Mouse (Mus musculus) liver, embryonic 15.5 days (tissue): ENCODE measurements around the gene Rpl22. TPM values are rescaled to one million over a fixed set of nuclear protein-coding genes. Genes with fewer than 3 reads are reported as not detected.

ENCODE experiments used
- ATAC-seq: fragments of 200-750 bp; cut with Nextera tagmentation; 2 replicates; pipeline ENCODE4 v1.8.0; 2017; ENCODE audit warnings: moderate number of reproducible peaks, mild to moderate bottlenecking, moderate library complexity; ENCODE audit not compliant: insufficient read depth
- H3K27ac ChIP-seq: fragments of 300-500 bp; sonication (generic); replicated peaks from 2 replicates; pipeline ENCODE4 v1.5.1; 2015; ENCODE audit warnings: mild to moderate bottlenecking, inconsistent platforms
- H3K27me3 ChIP-seq: fragments of 300-500 bp; sonication (generic); 2 replicates; pipeline ENCODE4 v1.6.1; 2015; ENCODE audit warnings: mild to moderate bottlenecking, inconsistent platforms
- H3K36me3 ChIP-seq: fragments of 300-500 bp; sonication (generic); replicated peaks from 2 replicates; pipeline ENCODE4 v1.6.1; 2015; ENCODE audit warnings: moderate library complexity, mild to moderate bottlenecking, inconsistent platforms
- H3K4me1 ChIP-seq: fragments of 300-500 bp; sonication (generic); replicated peaks from 2 replicates; pipeline ENCODE4 v1.6.1; 2015; ENCODE audit warnings: inconsistent platforms
- H3K4me2 ChIP-seq: fragments of 300-500 bp; sonication (generic); 2 replicates; pipeline ENCODE4 v1.6.1; 2015; ENCODE audit warnings: moderate library complexity, mild to moderate bottlenecking, inconsistent platforms
- H3K4me3 ChIP-seq: fragments of 300-500 bp; sonication (generic); replicated peaks from 2 replicates; pipeline ENCODE4 v1.5.1; 2015; ENCODE audit warnings: mild to moderate bottlenecking, inconsistent platforms
- H3K9ac ChIP-seq: fragments of 300-500 bp; sonication (generic); 2 replicates; pipeline ENCODE4 v1.6.1; 2015; ENCODE audit warnings: moderate library complexity, mild to moderate bottlenecking, inconsistent platforms
- H3K9me3 ChIP-seq: fragments of 300-500 bp; sonication (generic); replicated peaks from 2 replicates; pipeline ENCODE4 v1.6.1; 2016; ENCODE audit warnings: inconsistent platforms
- WGBS: fragments of 180-500 bp; shearing (Covaris S2); methylation state at CpG from one replicate; pipeline ENCODE4 v1.1.7; 2015; ENCODE audit warnings: mixed read lengths; ENCODE audit not compliant: insufficient replicate concordance; 5-methylcytosine and 5-hydroxymethylcytosine counted together
- polyA plus RNA-seq: library from polyadenylated mRNA; unstranded; fragments of >200 nt; fragmentation: Nextera tagmentation; extraction: Ambion mirVana; gene quantifications from 2 replicates; pipeline ENCODE4 v1.2.1, GENCODE M21; 2015

Rpl22 gene
- polyA plus RNA-seq, 1 experiment from 2014 or later: 201 TPM

DNA sequence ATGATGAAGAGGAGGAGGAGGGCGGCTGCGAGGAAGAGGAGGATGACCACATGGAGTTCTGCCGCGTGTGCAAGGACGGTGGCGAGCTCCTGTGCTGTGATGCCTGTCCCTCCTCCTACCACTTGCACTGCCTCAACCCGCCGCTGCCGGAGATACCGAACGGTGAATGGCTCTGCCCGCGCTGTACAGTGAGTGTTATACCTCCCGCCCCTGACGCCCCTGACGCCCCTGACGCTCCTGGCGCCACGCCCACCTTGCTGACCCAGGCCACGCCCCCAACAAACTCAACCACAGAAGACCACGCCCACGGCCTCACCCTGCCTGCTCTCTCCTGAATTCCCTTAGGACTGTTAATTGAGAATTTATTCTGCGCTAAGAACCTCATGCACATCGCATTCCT, 35.3 kb downstream of the Rpl22 start:
- H3K27ac ChIP-seq: no peak overlapping the region
- no peaks in the 10 kb centered on the region for H3K36me3 ChIP-seq
- no peak for ATAC-seq
- no peaks in the 10 kb centered on the region for H3K9me3 ChIP-seq
- H3K27me3 ChIP-seq: peaks cover 22% of the 10 kb centered on the region
- H3K4me3 ChIP-seq: no peak overlapping the region
- 3% methylated on average over 24 of the region's 24 CpGs for WGBS
- H3K4me2 ChIP-seq: peak overlapping the region; percentile 50
- no peak overlapping the region for H3K9ac ChIP-seq
- peaks cover 9% of the 10 kb centered on the region; the same call in 1 of the 2 replicates for H3K4me1 ChIP-seq

- H3K4me1 ChIP-seq: peaks cover 9% of the 10 kb centered on the region; the same call in 1 of the 2 replicates
- H3K36me3 ChIP-seq: no peaks in the 10 kb centered on the region
- H3K4me3 ChIP-seq: no peak overlapping the region
- peaks cover 22% of the 10 kb centered on the region for H3K27me3 ChIP-seq
- 13% methylated on average over 9 of the region's 9 CpGs for WGBS
- no peak overlapping the region for H3K9ac ChIP-seq
- no peaks in the 10 kb centered on the region for H3K9me3 ChIP-seq
- ATAC-seq: no peak
- no peak overlapping the region for H3K27ac ChIP-seq
- H3K4me2 ChIP-seq: no peak overlapping the region
These were observed 36.6 kb downstream of the Rpl22 start for GRCm38 (mm10) chr4:152362180-152362579.

- Histone ChIP-seq H3K4me2 (no peak overlapping the region), H3K27me3 (peaks cover 11% of the 10 kb centered on the region), H3K4me1 (peaks cover 9% of the 10 kb centered on the region; the same call in 1 of the 2 replicates), H3K36me3 (no peaks in the 10 kb centered on the region), H3K9me3 (no peaks in the 10 kb centered on the region), H3K9ac (no peak overlapping the region), H3K27ac (no peak overlapping the region), H3K4me3 (no peak overlapping the region)
- ATAC-seq: no peak
- 59% methylated on average over 7 of the region's 7 CpGs for WGBS
These were observed 39.7 kb downstream of the Rpl22 start for GRCm38 (mm10) chr4:152365228-152365627.

DNA sequence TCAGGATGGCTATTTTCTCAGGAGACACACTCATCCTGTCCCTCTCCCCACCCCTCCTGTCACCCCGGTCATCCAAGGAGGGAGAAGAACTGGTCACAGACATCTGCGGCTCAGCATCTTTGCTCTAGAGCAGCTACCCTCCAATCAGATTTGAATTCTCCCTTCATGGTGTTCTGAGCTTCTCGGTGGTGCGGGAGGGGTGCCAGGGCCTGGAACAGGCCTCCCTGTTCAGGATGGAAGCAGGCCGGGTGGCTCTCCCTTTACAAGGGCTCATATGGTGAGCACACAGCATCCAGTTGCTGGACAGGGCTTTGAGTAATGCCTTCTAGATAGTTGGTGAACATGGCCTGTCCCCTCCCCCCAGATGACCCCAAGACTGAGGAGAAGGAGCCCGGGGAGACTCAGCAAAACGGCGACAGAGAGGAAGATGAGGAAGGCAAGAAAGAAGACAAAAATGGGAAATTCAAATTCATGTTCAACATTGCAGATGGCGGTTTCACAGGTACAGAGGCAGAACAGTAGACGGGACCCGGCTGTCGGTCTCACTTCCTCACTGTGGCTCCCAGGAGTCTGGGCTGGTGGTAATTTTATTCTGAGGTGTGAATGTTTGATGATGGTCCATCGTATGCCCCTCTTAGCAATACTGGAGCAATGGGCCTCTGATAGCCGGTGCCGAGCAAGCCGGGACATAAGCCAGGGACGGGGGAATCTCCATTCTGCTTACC, 57.1 kb downstream of the Rpl22 start:
- Histone ChIP-seq H3K27ac (no peak overlapping the region), H3K4me1 (no peaks in the 10 kb centered on the region), H3K4me2 (no peak overlapping the region), H3K27me3 (no peaks in the 10 kb centered on the region), H3K9me3 (no peaks in the 10 kb centered on the region), H3K4me3 (no peak overlapping the region), H3K36me3 (no peaks in the 10 kb centered on the region), H3K9ac (no peak overlapping the region)
- ATAC-seq: no peak
- WGBS: 70% methylated on average over 17 of the region's 17 CpGs

Other genes with a start within 250 kb of the Rpl22 start
- 0.37 and 0.50 TPM in 2 replicates for gene Tnfrsf25, start 209.8 kb upstream of the Rpl22 start, polyA plus RNA-seq
- 1.5 and 2.0 TPM in 2 replicates for gene Espn, start 173.4 kb upstream of the Rpl22 start, polyA plus RNA-seq
- gene Hes2, start 166.9 kb upstream of the Rpl22 start, polyA plus RNA-seq: 0.14 TPM in 1 of 2 replicates, not detected in the other
- gene Acot7, start 147.6 kb upstream of the Rpl22 start, polyA plus RNA-seq: 14.0 and 14.2 TPM in 2 replicates
- 0.76 and 1.2 TPM in 2 replicates for gene Gpr153, start 51.5 kb upstream of the Rpl22 start, polyA plus RNA-seq
- not detected in 2 replicates for gene Hes3, start 34.1 kb upstream of the Rpl22 start, polyA plus RNA-seq
- gene Icmt, start 28.5 kb upstream of the Rpl22 start, polyA plus RNA-seq: 7.6 TPM in 2 replicates
- gene Rnf207, start 6.7 kb upstream of the Rpl22 start, polyA plus RNA-seq: 0.08 TPM in 1 of 2 replicates, not detected in the other
- 0.03 and 0.16 TPM in 2 replicates for gene Chd5, start 12.9 kb downstream of the Rpl22 start, polyA plus RNA-seq
- 0.12 TPM in 2 replicates for gene Nphp4, start 151.0 kb downstream of the Rpl22 start, polyA plus RNA-seq
- 8.5 and 9.2 TPM in 2 replicates for gene Kcnab2, start 152.1 kb downstream of the Rpl22 start, polyA plus RNA-seq